Mouse (Mus musculus) neural tube, embryonic 13.5 days (tissue): ENCODE results near the gene Creg2. TPM values are rescaled to one million over a fixed set of nuclear protein-coding genes. Genes with fewer than 3 reads are reported as not detected.
A peak's percentile ranks its signal among the peaks of the same experiment; 100 is the strongest.

ENCODE experiments used
- ATAC-seq: fragments of 200-750 bp; cut with Nextera tagmentation; 2 replicates; pipeline ENCODE4 v1.8.0; 2017; ENCODE audit warnings: low read depth, mild to moderate bottlenecking, moderate TSS enrichment, moderate library complexity
- H3K27ac ChIP-seq: fragments of 300-500 bp; sonication (generic); replicated peaks from 2 replicates; pipeline ENCODE4 v1.5.1; 2015; ENCODE audit warnings: moderate library complexity, mild to moderate bottlenecking, inconsistent platforms
- H3K27me3 ChIP-seq: fragments of 300-500 bp; sonication (generic); 2 replicates; pipeline ENCODE4 v1.6.1; 2015; ENCODE audit warnings: mild to moderate bottlenecking, inconsistent platforms
- H3K36me3 ChIP-seq: fragments of 300-500 bp; sonication (generic); 2 replicates; pipeline ENCODE4 v1.6.1; 2015; ENCODE audit warnings: mild to moderate bottlenecking, inconsistent platforms
- H3K4me1 ChIP-seq: fragments of 300-500 bp; sonication (generic); replicated peaks from 2 replicates; pipeline ENCODE4 v1.6.1; 2015; ENCODE audit warnings: inconsistent platforms
- H3K4me2 ChIP-seq: fragments of 300-500 bp; sonication (generic); 2 replicates; pipeline ENCODE4 v1.6.1; 2015; ENCODE audit warnings: inconsistent platforms, mild to moderate bottlenecking, moderate library complexity
- H3K4me3 ChIP-seq: fragments of 300-500 bp; sonication (generic); 2 replicates; pipeline ENCODE4 v1.5.1; 2015; ENCODE audit warnings: mild to moderate bottlenecking, inconsistent platforms
- H3K9ac ChIP-seq: fragments of 300-500 bp; sonication (generic); 2 replicates; pipeline ENCODE4 v1.6.1; 2015; ENCODE audit warnings: moderate library complexity, mild to moderate bottlenecking, inconsistent platforms
- H3K9me3 ChIP-seq: fragments of 300-500 bp; sonication (generic); 2 replicates; pipeline ENCODE4 v1.6.1; 2016; ENCODE audit warnings: inconsistent platforms
- WGBS: fragments of 180-500 bp; shearing (Covaris S2); methylation state at CpG from one replicate; pipeline ENCODE4 v1.1.7; 2015; 5-methylcytosine and 5-hydroxymethylcytosine counted together
- polyA plus RNA-seq: library from polyadenylated mRNA; unstranded; fragments of >200 nt; fragmentation: Nextera tagmentation; extraction: Ambion mirVana; gene quantifications from 2 replicates; pipeline ENCODE4 v1.2.1, GENCODE M21; 2015

The Creg2 gene
- polyA plus RNA-seq: 4.9 and 5.6 TPM in 2 replicates

- H3K4me3 ChIP-seq: peak within 1 kb of the TSS; percentile 65
- H3K4me2 ChIP-seq: peak within 1 kb of the TSS; percentile 99
- peaks cover 28% of the 10 kb centered on the region for H3K4me1 ChIP-seq
- peak; percentile 30 for ATAC-seq
- no peaks in the 10 kb centered on the region for H3K36me3 ChIP-seq
- H3K27me3 ChIP-seq: peaks cover 32% of the 10 kb centered on the region
- 35% methylated on average over 9 of the region's 9 CpGs for WGBS
- no peaks in the 10 kb centered on the region for H3K9me3 ChIP-seq
- peak within 1 kb of the TSS; percentile 78 for H3K9ac ChIP-seq
- H3K27ac ChIP-seq: peak within 1 kb of the TSS; percentile 59
Observed at GRCm38 (mm10) chr1:39651241-39651548, at the start of gene Creg2. Gene Creg2, minus strand, starts transcription at chr1:39651474.

GRCm38 (mm10) chr1:39700599-39701273 lies 49.5 kb upstream of the Creg2 start:
- Histone ChIP-seq H3K9ac (peak overlapping the region; percentile 35; the same call in 1 of the 2 replicates), H3K27me3 (no peaks in the 10 kb centered on the region), H3K4me1 (peaks cover 41% of the 10 kb centered on the region), H3K36me3 (no peaks in the 10 kb centered on the region), H3K27ac (no peak overlapping the region; the same call in 1 of the 2 replicates), H3K4me3 (no peak overlapping the region), H3K9me3 (no peaks in the 10 kb centered on the region), H3K4me2 (0 out of 2 replicates have a peak overlapping the region, but pooled peaks have one; percentile 18)
- WGBS: 15% methylated on average over 7 of the region's 7 CpGs
- ATAC-seq: no peak; the same call in 1 of the 2 replicates

- Histone ChIP-seq H3K9me3 (no peaks in the 10 kb centered on the region), H3K27me3 (no peaks in the 10 kb centered on the region), H3K27ac (no peak overlapping the region), H3K4me3 (no peak overlapping the region), H3K4me1 (peaks cover 41% of the 10 kb centered on the region), H3K36me3 (no peaks in the 10 kb centered on the region), H3K9ac (no peak overlapping the region), H3K4me2 (no peak overlapping the region)
- ATAC-seq: no peak
- WGBS: 12% methylated on average over 6 of the region's 6 CpGs
Observed at GRCm38 (mm10) chr1:39698456-39698855, 47.2 kb upstream of the Creg2 start.

DNA sequence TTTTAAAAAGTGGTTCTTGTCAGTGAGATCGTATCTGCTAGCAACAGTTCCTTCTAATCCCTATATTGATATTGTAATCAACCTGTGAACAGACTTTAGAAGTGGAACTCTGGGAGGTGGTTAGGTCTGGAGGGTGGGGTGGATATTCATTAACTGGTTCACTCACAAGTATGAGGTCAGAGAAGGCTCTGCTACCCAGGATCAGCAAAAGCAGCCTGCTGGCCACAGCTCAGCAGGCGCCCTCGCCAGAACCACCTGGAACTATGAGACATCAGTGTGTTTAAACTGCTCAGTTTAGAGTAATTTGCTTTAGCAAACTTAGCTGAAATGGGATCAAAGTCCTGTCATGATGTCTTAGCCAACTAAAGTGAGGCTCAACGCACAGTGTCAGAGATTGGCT lies 43.9 kb upstream of the Creg2 start:
- H3K4me1 ChIP-seq: peaks cover 8% of the 10 kb centered on the region; the same call in 1 of the 2 replicates
- H3K27me3 ChIP-seq: no peaks in the 10 kb centered on the region
- H3K4me2 ChIP-seq: no peak overlapping the region
- ATAC-seq: no peak
- 77% methylated on average over 4 of the region's 4 CpGs for WGBS
- H3K9ac ChIP-seq: no peak overlapping the region
- no peak overlapping the region for H3K27ac ChIP-seq
- no peaks in the 10 kb centered on the region for H3K36me3 ChIP-seq
- H3K4me3 ChIP-seq: no peak overlapping the region
- no peaks in the 10 kb centered on the region for H3K9me3 ChIP-seq

DNA sequence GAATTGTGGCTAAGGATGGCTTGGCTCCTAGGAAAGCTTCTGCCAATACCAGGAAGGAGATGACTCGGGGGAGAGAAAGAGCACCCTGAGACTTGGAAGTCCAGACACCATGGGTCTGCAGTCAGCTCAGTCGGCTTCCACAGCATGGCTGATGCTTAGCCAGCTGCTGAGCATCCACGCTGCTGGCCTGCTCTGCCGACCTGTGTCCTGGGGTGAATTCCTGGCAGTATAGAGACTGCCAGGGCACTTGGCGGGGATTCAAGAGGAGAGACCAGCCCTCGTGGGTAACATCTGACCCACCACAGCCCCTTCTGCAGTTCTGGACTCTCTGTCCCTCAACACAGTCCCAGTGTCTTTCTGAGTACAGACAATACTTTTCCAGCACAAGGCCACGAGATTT lies 43.5 kb upstream of the Creg2 start:
- Histone ChIP-seq H3K4me3 (no peak overlapping the region), H3K4me2 (no peak overlapping the region), H3K9ac (no peak overlapping the region), H3K27me3 (no peaks in the 10 kb centered on the region), H3K9me3 (no peaks in the 10 kb centered on the region), H3K4me1 (peaks cover 6% of the 10 kb centered on the region; the same call in 1 of the 2 replicates), H3K36me3 (no peaks in the 10 kb centered on the region), H3K27ac (no peak overlapping the region)
- ATAC-seq: no peak
- 53% methylated on average over 7 of the region's 7 CpGs for WGBS

DNA sequence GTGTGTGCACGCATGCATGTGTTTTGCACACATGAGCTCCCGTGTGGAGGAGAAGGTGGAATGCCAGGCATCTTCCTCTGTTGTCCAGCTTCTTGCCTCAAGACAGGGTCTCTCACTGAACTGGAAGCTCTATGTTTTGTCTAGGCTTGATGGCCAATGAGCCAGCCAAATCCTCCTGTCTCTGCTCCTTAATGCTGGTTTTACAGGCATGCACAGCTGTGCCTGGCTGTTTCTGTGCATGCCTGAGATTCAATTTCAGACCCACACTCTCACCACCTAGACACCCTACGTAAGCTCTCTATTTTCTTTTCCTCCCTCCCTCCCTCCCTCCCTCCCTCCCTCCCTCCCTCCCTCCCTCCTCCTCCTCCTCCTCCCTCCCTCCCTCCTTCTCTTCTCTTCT lies 40.7 kb upstream of the Creg2 start:
- no peak for ATAC-seq
- no peak overlapping the region for H3K9ac ChIP-seq
- H3K27ac ChIP-seq: no peak overlapping the region
- H3K4me3 ChIP-seq: no peak overlapping the region
- no peaks in the 10 kb centered on the region for H3K4me1 ChIP-seq
- no peak overlapping the region for H3K4me2 ChIP-seq
- H3K36me3 ChIP-seq: no peaks in the 10 kb centered on the region
- 71% methylated on average over 3 of the region's 3 CpGs for WGBS
- H3K9me3 ChIP-seq: no peaks in the 10 kb centered on the region
- H3K27me3 ChIP-seq: no peaks in the 10 kb centered on the region

DNA sequence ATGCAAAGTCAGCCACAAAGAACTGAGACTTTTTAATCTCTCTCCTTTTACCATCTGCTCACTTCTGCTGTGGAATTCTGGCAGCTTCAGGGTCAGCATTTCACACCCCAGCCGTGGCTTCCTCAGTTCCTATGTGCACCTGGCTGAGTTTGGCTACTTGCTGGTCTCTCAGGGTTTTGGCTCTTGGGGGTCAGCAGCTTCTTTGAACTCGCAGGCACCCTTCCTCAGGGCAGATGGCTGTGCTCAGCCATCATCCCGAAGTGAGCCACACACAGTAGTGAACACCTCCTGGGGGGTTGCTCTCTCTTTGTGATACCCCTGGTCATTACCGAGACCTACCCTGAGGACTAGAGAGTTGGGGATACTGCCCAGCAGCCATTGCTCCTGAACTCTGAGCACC lies 39.8 kb upstream of the Creg2 start:
- Histone ChIP-seq H3K36me3 (no peaks in the 10 kb centered on the region), H3K27me3 (no peaks in the 10 kb centered on the region), H3K4me1 (no peaks in the 10 kb centered on the region; the same call in 1 of the 2 replicates), H3K4me3 (no peak overlapping the region), H3K9me3 (no peaks in the 10 kb centered on the region), H3K27ac (no peak overlapping the region), H3K9ac (no peak overlapping the region), H3K4me2 (no peak overlapping the region)
- WGBS: 66% methylated on average over 4 of the region's 4 CpGs
- ATAC-seq: no peak

DNA sequence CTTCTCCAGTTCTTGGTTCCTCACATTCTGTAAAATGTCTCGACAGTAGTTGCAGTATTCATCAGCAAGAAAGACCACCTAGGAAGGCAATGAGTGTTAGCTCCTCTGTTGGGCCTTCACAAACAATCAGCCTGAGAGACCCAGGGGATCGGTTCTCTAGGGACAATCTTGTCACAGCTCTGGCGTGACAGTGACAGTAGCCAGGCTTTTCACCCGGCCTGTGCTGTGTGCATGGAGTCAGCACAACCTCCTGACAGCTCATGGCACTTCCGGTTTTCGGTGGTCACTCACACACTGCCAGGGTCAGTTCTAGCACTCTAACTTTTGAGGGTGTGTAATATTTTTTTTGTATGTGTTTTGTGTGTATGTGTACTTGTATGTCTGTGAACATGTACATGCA lies 37.3 kb upstream of the Creg2 start:
- ATAC-seq: no peak
- Histone ChIP-seq H3K36me3 (no peaks in the 10 kb centered on the region), H3K4me1 (no peaks in the 10 kb centered on the region; the same call in 1 of the 2 replicates), H3K27ac (no peak overlapping the region), H3K4me2 (no peak overlapping the region), H3K9me3 (no peaks in the 10 kb centered on the region), H3K4me3 (no peak overlapping the region), H3K27me3 (no peaks in the 10 kb centered on the region), H3K9ac (no peak overlapping the region)
- 67% methylated on average over 6 of the region's 6 CpGs for WGBS

DNA sequence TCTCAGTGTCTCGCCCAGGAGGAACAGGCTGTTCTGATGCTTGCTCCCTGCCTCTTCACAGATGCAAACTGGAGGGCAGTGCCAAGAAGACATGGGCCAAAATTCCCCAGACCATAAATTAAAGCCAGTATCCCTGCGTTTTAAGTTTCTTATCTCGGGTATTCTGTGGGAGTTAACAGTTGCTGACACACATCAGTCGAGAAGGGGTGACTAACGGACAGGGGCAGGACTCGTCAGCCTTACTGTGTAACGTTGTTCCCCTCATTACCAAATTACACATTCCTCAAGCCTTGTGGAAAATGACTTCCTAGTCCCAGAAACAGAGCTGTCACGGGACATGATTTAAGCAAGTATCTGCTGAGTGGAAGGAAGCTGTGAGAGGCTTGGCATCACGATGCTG lies 36.0 kb upstream of the Creg2 start:
- WGBS: 67% methylated on average over 9 of the region's 9 CpGs
- H3K36me3 ChIP-seq: no peaks in the 10 kb centered on the region
- H3K4me3 ChIP-seq: no peak overlapping the region
- no peak overlapping the region for H3K4me2 ChIP-seq
- H3K9ac ChIP-seq: 0 out of 2 replicates have a peak overlapping the region, but pooled peaks have one; percentile 2
- no peaks in the 10 kb centered on the region; the same call in 1 of the 2 replicates for H3K4me1 ChIP-seq
- no peak for ATAC-seq
- no peaks in the 10 kb centered on the region for H3K27me3 ChIP-seq
- H3K27ac ChIP-seq: no peak overlapping the region
- H3K9me3 ChIP-seq: no peaks in the 10 kb centered on the region

DNA sequence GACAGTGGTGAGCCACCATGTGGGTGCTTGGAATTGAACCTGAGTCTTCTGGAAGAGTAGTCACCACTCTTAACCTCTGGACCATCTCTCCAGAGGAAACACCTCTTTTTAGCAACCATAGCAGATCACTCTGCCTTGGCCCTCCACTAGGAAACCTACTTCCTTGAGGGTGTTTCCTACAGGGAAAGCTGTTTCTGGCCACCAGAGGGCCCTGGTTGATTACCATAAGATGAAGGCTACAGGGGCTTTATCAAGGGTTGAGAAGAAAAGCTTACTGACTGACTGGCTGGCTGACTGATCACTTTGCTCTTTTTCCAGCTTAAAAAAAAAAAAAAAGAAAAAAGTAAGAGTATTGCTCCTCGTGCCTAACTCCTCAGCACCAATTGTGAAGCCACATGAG lies 34.6 kb upstream of the Creg2 start:
- peak; percentile 73; the same call in 1 of the 2 replicates for ATAC-seq
- Histone ChIP-seq H3K4me1 (no peaks in the 10 kb centered on the region; the same call in 1 of the 2 replicates), H3K9ac (no peak overlapping the region), H3K27me3 (no peaks in the 10 kb centered on the region), H3K4me3 (no peak overlapping the region), H3K36me3 (no peaks in the 10 kb centered on the region), H3K9me3 (no peaks in the 10 kb centered on the region), H3K4me2 (no peak overlapping the region), H3K27ac (no peak overlapping the region)
- 3% methylated on average over 1 of the region's 1 CpGs for WGBS

- Histone ChIP-seq H3K27me3 (no peaks in the 10 kb centered on the region), H3K27ac (no peak overlapping the region), H3K4me2 (no peak overlapping the region), H3K36me3 (no peaks in the 10 kb centered on the region), H3K4me1 (no peaks in the 10 kb centered on the region; the same call in 1 of the 2 replicates), H3K9me3 (no peaks in the 10 kb centered on the region), H3K9ac (no peak overlapping the region), H3K4me3 (no peak overlapping the region)
- no peak for ATAC-seq
- WGBS: 92% methylated on average over 5 of the region's 5 CpGs
Observed at GRCm38 (mm10) chr1:39681638-39682037, 30.4 kb upstream of the Creg2 start.

DNA sequence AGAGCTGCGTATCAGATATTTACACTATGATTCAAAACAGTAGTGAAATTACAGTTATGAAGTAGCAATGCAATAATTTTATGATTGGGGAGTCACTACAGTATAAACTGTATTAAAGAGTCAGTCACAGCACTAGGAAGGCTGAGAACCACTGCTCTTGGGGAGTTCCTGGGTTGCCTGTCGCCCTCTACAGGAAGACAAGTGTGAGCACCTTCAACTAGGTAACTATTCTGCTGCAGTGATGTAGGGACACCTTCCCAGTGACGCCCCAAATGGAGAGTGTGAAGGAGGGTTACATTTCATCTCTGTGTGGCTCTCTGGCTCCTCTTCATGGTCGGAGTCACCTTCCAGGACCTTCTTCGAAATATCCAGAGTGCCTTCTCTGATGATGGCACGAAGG lies 29.3 kb upstream of the Creg2 start:
- no peaks in the 10 kb centered on the region for H3K36me3 ChIP-seq
- WGBS: 69% methylated on average over 6 of the region's 6 CpGs
- no peak for ATAC-seq
- H3K9me3 ChIP-seq: no peaks in the 10 kb centered on the region
- no peak overlapping the region for H3K27ac ChIP-seq
- no peak overlapping the region for H3K4me2 ChIP-seq
- no peaks in the 10 kb centered on the region for H3K4me1 ChIP-seq
- H3K4me3 ChIP-seq: no peak overlapping the region
- H3K27me3 ChIP-seq: no peaks in the 10 kb centered on the region
- no peak overlapping the region for H3K9ac ChIP-seq

DNA sequence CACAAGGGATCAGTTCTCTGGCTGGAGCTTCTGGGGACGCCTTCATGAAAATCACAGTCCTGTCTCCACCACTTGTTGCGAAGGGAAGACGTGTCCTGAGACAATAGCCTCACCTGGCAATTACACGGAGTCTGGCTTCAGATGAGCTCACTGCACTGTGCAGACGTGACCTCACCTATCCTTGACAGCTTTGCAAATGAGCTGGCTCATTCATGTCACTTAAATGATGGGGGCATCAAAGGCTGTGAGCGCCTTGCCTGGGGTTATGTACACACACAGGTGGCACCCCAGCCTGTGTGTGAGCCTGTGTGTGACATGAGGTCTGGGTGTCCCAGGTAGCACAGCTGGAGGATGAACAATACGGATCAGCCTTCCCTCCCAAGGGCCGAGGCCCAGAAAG lies 27.6 kb upstream of the Creg2 start:
- Histone ChIP-seq H3K9ac (no peak overlapping the region), H3K36me3 (no peaks in the 10 kb centered on the region), H3K27ac (no peak overlapping the region), H3K4me3 (no peak overlapping the region), H3K4me2 (no peak overlapping the region), H3K9me3 (no peaks in the 10 kb centered on the region), H3K27me3 (no peaks in the 10 kb centered on the region), H3K4me1 (no peaks in the 10 kb centered on the region)
- ATAC-seq: no peak
- 78% methylated on average over 8 of the region's 8 CpGs for WGBS
